Mouse (Mus musculus) megakaryocyte, adult 5-6 weeks (primary cell): ENCODE results near the gene Dgat2l6. TPM values are rescaled to one million over a fixed set of nuclear protein-coding genes. Genes with fewer than 3 reads are reported as not detected.
A peak's percentile ranks its signal among the peaks of the same experiment; 100 is the strongest.

Source experiments
- ATAC-seq: 2 replicates; pipeline ENCODE4 v1.8.0; 2016; ENCODE audit warnings: mild to moderate bottlenecking, inconsistent platforms; ENCODE audit not compliant: poor library complexity, severe bottlenecking
- total RNA-seq, 2 experiments: library from RNA; stranded (forward) in 1 of 2; stranded (reverse) in 1 of 2; fragments of 153-499, 151-499 nt in 1 of 2; fragments of 221-1000, 200-1000 nt in 1 of 2; gene quantifications; 2 replicates each; pipeline versions ENCODE4 v1.2.3 to v1.2.4; 2015 to 2017

Gene Dgat2l6
- total RNA-seq (2015) = not detected in 2 replicates
- not detected in 2 replicates for total RNA-seq (2017)

GRCm38 (mm10) chrX:100524471-100524870 is at the start of gene Dgat2l6:
Gene Dgat2l6, plus strand, starts transcription at chrX:100524838.
- ATAC-seq = no peak

GRCm38 (mm10) chrX:100475569-100476223 is 48.9 kb upstream of the Dgat2l6 start:
- no peak for ATAC-seq

- peak; percentile 100 for ATAC-seq
Observed at GRCm38 (mm10) chrX:100480317-100480716, 44.3 kb upstream of the Dgat2l6 start.

- no peak; the same call in 1 of the 2 replicates for ATAC-seq
Observed at GRCm38 (mm10) chrX:100493500-100494067, 31.1 kb upstream of the Dgat2l6 start.

- ATAC-seq = peak; percentile 95
Observed at GRCm38 (mm10) chrX:100494068-100494978, 30.3 kb upstream of the Dgat2l6 start, which contains the start of gene Igbp1. Gene Igbp1, plus strand, starts transcription at chrX:100494291.

GRCm38 (mm10) chrX:100504175-100504851 is 20.3 kb upstream of the Dgat2l6 start:
- no peak for ATAC-seq

GRCm38 (mm10) chrX:100508164-100508563 is 16.5 kb upstream of the Dgat2l6 start:
- ATAC-seq = peak; percentile 70

- no peak for ATAC-seq
Observed at GRCm38 (mm10) chrX:100509921-100510320, 14.7 kb upstream of the Dgat2l6 start.

GRCm38 (mm10) chrX:100516683-100517082 is 8.0 kb upstream of the Dgat2l6 start:
- ATAC-seq = no peak

GRCm38 (mm10) chrX:100517626-100518025 is 7.0 kb upstream of the Dgat2l6 start:
- ATAC-seq = no peak

- ATAC-seq = peak; percentile 62
Observed at GRCm38 (mm10) chrX:100518532-100518931, 6.1 kb upstream of the Dgat2l6 start.

- ATAC-seq = peak; percentile 52
Observed at GRCm38 (mm10) chrX:100556026-100556425, 31.4 kb downstream of the Dgat2l6 start.

- no peak for ATAC-seq
Observed at GRCm38 (mm10) chrX:100565696-100566095, 41.1 kb downstream of the Dgat2l6 start.

- ATAC-seq = peak; percentile 81
Observed at GRCm38 (mm10) chrX:100571951-100572350, 47.3 kb downstream of the Dgat2l6 start, which contains the start of gene Awat1. Gene Awat1, plus strand, starts transcription at chrX:100572251.

- ATAC-seq = no peak
Observed at GRCm38 (mm10) chrX:100594791-100595190, 70.2 kb downstream of the Dgat2l6 start, which contains the start of gene P2ry4. Gene P2ry4, minus strand, starts transcription at chrX:100594869.

Other genes with a start within 250 kb of the Dgat2l6 start
- gene Otud6a, start 95.8 kb upstream of the Dgat2l6 start, total RNA-seq (2015) = not detected in 2 replicates
- not detected in 2 replicates for gene Otud6a, start 95.8 kb upstream of the Dgat2l6 start, total RNA-seq (2017)
- gene Awat2, start 82.1 kb upstream of the Dgat2l6 start, total RNA-seq (2015) = 0.45 TPM in 1 of 2 replicates, not detected in the other
- 0.16 and 0.70 TPM in 2 replicates for gene Awat2, start 82.1 kb upstream of the Dgat2l6 start, total RNA-seq (2017)
- 75.3 and 94.6 TPM in 2 replicates for gene Igbp1, start 30.5 kb upstream of the Dgat2l6 start, total RNA-seq (2015)
- gene Igbp1, start 30.5 kb upstream of the Dgat2l6 start, total RNA-seq (2017) = 89.5 and 99.6 TPM in 2 replicates
- 0.46 TPM in 1 of 2 replicates, not detected in the other for gene Awat1, start 47.4 kb downstream of the Dgat2l6 start, total RNA-seq (2015)
- gene Awat1, start 47.4 kb downstream of the Dgat2l6 start, total RNA-seq (2017) = not detected in 2 replicates
- not detected in 2 replicates for gene P2ry4, start 70.0 kb downstream of the Dgat2l6 start, total RNA-seq (2015)
- gene P2ry4, start 70.0 kb downstream of the Dgat2l6 start, total RNA-seq (2017) = not detected in 2 replicates
- gene Arr3, start 80.7 kb downstream of the Dgat2l6 start, total RNA-seq (2015) = not detected in 2 replicates
- gene Arr3, start 80.7 kb downstream of the Dgat2l6 start, total RNA-seq (2017) = not detected in 2 replicates
- 32.2 and 40.1 TPM in 2 replicates for gene Kif4, start 100.9 kb downstream of the Dgat2l6 start, total RNA-seq (2015)
- gene Kif4, start 100.9 kb downstream of the Dgat2l6 start, total RNA-seq (2017) = 52.0 and 53.5 TPM in 2 replicates
- 48.4 and 60.2 TPM in 2 replicates for gene Pdzd11, start 101.7 kb downstream of the Dgat2l6 start, total RNA-seq (2015)
- gene Pdzd11, start 101.7 kb downstream of the Dgat2l6 start, total RNA-seq (2017) = 22.0 and 25.0 TPM in 2 replicates
- gene Gdpd2, start 205.0 kb downstream of the Dgat2l6 start, total RNA-seq (2015) = 1.2 and 4.7 TPM in 2 replicates
- 0.73 and 2.7 TPM in 2 replicates for gene Gdpd2, start 205.0 kb downstream of the Dgat2l6 start, total RNA-seq (2017)
- gene Dlg3, start 242.9 kb downstream of the Dgat2l6 start, total RNA-seq (2015) = 1.0 and 2.5 TPM in 2 replicates
- 1.4 and 2.1 TPM in 2 replicates for gene Dlg3, start 242.9 kb downstream of the Dgat2l6 start, total RNA-seq (2017)